Mouse (Mus musculus): ENCODE results near the gene Rack1.

Gene Rack1

DNA sequence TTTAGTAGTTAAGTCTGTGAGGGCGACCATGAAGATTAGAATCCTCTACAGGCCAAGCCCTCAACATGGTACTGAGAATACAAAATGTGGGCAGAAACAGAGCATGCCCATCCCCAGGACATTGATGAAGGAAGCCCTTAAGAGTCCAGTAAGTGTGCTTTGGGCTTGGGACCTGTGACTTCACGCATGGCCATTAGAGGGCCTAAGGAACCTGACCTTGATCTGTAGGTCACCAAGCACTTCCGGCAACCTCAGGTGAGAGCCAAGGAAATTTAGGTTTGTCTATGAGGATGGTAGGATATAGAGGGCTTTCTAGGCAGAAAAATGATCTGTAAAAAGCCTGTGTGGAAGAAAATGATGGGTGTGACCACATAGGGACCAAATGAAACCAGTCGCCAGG lies 3.8 kb upstream of the Rack1 start:
- DNase-seq: no peak

DNA sequence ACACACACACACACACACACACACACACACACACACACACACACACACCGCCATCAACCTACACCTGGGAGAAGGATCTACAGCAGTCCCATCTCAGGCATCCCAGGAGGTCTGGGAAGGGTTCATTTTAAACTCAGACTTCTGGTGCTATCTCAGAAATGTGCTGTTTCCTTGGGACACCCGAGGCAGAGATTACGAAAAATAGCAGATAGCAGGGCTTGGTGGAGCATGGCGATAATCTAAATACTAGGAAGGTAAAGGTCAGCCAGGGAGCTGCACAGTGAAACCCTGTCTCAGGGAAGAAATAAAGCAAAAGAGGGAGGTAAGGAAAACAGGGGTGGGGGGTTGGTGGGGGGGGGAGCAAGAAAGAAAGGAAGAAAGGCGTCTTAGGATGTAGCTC lies 2.8 kb upstream of the Rack1 start:
- no peak for DNase-seq

DNA sequence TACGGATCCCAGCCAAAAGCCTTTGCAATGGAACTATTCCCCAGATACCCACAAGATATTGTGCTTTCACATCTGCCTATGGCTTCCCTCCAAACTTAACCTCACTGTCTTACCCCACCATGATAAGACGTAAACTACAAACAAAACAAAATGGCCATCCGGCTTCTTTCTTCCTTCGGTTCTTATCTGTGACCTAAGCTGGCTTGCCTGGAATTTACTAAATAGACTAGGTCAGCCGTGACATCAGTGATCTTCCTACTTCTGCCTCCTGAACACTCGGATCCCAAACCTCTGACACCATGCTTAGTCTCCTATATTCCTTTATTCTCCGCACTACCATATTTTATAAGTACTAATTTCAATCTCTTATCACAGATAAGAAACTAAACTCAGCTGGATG lies 1.8 kb upstream of the Rack1 start:
- no peak for DNase-seq

DNA sequence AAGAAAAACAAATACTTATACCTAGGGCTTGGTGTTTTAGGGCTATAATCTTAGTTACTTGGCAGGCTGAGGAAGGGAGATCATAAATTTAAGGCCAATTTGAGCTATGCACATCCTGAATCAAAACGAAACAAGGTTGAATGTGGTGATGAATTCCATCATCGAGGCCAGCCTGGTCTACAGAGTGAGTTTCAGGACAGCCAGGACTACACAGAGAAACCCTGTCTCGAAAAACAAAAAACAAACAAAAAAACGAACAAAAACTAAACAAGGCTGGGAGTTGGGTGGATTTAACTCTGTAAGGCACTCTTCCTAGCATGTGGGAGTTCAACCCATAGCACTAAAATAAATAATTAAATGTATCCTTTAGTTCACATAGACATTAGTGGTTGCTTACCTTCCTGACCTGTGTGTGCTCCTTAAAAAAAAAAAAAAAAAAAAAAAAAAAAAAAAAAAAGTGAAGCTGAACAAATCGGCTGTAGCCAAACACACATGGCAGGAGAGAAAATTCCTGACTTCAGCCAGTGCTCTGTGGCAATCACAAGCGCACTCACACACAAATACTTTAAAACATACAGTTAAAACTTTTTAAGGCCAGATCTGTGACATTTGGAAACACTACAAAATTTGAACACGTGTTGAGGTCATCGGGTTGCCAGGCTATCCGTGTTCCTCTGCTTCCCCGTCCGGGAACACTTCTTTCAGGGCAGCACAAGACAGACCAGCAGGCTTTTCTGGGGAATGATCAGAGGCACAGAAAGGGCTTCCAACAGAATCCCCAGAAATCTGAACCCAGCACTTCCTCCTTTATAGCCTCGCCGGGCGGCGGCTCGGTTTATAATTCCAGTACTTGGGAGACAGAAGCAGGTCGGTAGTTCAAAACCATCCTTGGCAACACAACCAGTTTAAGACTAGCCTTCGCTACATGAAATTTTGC lies 880 bp upstream of the Rack1 start:
- no peak for DNase-seq

DNA sequence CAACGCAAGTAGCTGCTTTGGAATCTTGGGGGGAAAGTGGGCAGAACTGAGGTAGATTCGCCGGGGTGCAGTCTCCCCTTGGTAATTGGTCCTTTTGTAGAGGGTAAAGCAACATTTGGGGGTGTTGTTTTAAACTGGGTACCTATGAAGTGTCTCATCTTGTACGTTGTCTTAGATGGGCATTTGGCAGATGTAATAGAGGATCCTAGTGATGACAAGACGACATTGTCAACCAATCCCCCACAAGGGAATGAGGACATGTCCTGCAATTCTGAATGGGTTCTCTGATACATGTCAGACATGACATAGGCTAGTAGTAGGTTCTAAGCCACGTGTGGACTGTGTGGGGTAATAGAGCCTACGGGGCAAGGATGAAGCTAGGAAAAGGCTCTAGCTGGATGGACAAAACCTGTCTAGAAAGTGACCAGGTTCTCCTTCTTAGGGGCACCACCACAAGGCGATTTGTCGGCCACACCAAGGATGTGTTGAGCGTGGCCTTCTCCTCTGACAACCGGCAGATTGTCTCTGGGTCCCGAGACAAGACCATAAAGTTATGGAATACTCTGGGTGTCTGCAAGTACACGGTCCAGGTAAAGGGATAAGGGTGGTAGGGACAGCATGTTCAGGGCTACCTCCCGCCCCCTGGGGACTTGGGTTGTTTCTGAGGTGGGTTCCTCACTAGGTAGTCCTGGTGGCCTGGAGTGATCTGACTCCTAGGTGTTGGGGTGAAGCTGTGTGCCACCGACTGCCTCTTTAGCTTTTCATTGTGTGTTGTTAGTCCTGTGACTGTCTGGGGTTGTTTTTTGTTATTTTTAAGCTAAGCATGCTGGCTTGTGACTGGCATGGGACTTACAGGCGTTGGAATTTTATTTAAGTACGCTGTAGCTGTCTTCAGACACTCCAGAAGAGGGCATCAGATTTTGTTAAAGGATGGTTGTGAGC lies 2.0 kb downstream of the Rack1 start:
- peak; percentile 89 for DNase-seq

DNA sequence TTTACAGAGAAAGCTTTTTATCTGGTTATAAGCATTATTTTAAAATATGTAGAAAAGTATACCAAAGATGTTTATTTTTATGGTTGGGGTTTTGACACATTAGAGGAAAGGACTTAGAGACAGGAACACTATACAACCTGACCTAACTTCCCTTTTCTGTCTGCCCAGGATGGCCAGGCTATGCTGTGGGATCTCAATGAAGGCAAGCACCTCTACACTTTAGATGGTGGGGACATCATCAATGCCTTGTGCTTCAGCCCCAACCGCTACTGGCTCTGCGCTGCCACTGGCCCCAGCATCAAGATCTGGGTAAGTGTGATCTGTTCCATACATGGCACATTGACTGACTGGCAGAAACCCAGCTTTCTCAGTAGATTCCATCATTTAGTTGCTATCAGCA lies 3.9 kb downstream of the Rack1 start:
- DNase-seq: no peak

DNA sequence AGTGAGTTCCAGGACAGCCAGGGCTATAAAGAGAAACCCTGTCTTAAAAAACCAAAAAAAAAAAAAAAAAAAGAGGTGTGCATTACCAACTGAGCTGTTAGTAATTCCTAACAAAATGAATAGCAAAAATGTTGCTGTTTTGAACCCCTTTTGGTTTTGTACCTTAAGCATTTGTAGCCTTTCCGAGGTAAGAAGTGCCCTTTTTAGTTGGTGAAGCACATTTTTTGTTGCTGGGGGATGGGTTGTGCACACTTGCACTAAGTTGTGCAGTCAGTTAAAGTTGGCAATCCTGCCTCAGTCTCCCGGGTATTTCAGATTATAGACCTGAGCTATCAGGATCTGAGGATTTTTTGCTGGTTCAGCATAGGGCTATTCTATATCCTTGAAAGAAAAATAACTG lies 4.8 kb downstream of the Rack1 start:
- DNase-seq: no peak

DNA sequence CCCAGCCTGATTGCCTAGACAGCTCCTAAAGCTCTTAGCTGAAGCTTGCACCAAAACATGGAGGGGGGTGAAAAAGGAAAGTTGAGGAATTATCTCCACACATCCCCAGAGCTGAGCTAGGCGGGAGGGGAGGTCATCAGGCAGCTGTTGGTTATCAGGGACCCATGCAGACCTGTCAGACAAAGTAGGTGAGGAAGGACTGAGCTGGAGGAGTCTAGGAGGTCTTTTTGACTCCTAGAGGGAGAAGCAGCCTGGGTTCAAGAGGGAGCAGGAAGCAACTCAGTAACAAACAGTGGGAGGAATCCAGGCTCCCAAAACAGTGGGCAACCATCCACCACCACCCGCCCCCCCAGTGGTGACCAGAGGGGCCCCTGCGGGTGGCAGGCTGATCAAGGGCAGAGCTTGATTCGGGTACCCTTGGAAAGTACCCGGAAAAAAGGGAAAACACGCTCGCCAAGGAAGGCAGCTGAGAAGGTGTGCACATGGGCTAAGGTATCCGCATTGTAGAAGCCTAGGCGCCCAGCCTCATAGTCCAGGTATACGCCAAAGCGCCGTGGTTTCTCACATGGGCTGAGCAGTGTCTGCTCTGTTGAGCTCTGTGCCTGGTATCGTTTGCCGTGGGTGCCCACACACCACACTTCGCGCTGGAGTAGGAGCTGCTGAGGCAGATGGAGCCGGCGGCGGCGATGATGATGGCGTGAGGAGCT lies 6.9 kb downstream of the Rack1 start:
- DNase-seq: no peak

DNA sequence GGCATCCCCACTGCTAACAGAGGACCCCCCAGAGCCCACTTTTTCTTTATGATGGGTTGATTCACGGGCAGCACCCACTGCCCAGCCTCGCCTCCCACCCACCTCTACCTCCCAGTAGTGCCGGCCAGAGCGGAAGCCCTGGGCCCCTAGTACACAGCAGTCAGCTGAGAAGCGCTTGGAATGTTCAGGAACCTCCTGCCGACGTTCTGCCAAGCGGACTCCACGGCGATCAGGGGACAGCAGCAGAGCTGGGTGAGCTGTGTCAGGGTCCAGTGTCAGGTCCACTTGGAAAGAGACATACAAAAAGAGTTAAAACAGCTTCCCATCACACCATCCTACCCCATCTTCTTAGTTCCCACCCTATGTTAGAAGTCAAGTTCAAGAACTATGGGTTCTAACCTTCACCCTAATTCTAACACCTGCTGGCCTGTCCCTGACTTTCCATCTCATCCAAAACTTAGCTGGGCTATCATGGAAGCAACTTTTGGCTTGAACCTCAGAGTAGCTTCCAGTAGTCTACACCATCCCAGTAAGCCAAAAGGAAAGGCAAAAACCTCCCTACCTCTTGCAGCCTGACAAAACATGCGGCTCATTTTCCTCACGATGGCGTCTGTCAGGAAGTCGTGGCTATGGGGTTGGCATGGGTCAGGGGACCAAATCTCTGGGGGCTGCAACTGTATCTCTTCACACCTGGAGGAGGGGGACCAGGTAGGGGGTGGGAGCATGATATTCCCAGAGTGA lies 7.6 kb downstream of the Rack1 start:
- DNase-seq: no peak

DNA sequence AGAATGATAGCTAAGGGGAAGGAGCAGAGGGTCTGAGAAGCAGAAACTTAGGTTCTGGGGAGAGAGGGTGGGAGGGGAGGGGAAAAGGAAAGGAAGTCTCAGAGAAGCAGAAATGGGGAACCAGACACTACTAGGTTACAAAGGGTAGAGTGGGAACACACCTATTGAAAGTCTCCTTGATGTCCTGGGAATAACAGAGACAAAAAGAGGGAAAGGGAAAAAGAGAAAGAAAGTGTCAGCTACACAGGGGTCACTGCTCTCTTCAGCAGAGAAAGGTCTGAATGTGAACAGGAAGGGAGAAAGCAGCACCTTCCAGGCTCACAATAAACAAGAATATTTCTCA lies 8.1 kb downstream of the Rack1 start:
- DNase-seq: no peak

DNA sequence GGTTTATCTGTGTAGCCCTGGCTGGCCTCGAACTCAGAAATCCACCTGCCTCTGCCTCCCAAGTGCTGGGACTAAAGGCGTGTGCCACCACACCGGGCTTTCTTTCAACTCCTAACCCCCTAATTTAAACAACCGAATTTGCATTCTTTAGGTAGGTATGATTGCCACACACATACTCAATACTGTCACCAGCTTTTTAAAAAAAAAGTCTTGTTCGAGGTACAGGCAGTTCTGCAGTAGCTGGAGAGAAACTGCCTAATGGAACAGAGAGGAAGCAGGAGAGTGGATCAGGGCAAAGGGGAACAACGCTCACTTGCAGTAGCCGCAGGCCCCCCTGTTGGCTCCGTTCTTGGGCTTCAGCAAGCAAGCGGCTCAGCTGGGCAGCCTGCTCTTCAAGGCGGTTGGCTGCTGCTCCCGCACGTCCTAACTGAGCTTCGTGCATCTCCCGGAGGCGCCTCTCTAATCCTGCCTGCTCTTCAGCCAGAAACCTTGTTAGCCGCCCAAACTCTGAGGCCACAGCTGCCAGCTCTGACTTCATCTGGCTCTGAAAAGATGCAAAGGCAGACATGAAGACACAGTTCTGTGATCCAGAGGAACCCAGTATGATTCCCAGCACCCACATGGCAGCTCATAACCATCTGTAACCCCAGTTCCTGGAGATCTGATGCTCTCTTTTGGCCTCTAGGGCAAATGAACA lies 8.8 kb downstream of the Rack1 start:
- peak; percentile 95 for DNase-seq

DNA sequence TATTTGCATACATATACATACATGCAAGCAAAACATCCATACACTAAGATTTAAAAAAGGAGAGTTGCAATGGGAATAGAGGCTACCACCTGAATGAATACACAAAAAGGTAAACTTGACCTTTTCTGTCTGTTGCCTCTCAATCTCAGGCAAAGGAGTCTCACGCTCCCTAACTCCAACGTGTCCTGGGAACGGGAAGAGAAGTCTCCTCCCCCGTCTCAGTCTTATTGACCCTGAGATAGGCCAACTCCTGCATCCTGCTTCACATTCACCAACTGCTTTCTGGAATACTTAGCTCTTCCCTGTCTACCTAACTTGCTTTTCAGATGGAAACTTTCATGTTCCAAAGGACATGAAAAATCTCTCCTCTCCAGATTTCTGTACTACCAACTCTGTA lies 9.3 kb downstream of the Rack1 start:
- no peak for DNase-seq

DNA sequence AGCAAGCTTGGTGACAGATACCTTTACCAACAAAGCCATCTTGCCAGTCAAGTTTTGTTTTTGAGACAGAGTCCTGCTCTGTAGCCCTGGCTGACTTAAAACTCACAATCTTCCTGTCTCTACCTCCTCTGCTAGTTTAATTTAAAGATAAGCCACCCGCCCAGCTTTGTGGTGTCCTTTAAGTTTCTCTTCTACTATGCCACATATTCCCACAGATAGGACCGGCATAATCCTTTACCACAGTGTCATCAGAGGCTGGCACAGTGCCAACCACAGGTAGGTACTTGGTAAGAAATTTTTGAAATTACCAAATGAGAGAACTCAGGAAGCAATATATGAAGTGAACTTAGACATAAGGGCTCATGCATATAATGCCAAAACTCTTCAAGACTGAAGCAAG lies 10.0 kb downstream of the Rack1 start:
- no peak for DNase-seq

DNA sequence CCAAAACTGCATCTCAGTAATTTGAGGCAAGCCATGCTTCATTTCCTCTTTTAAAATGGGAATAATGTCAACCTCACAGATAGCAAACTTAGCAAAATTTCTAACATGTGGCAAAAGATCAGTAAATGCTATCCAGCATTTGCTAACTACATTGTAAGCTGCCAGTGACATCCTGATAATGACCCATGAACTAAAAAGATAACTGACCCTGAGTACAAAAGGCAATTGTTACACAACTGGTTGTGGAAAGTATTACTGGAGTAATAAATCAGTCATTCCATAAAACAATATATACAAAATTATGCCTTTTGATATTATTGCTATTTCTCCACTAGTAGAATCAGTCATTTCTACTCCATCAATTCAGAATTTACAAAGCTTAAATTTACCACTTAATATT lies 13.7 kb downstream of the Rack1 start:
- DNase-seq: no peak

DNA sequence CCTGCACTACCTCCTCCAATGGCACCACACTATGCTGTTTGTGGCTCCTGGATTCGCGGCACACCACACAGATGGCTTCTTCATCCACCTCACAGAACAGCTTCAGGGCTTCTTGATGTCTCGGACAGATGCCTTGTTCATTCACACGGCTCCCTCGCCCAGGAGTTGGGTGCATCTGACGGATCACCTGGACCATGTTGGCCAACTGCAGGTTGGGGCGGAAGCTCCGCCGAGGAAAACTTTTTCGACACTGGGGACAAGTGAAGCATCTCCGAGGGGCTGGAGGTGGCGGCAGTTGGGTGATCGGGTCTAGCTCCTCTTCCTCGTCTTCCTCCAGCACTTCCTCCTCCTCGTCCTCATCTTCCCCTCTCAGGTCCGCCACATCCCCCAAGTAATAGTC lies 15.7 kb downstream of the Rack1 start:
- peak; percentile 95 for DNase-seq

DNA sequence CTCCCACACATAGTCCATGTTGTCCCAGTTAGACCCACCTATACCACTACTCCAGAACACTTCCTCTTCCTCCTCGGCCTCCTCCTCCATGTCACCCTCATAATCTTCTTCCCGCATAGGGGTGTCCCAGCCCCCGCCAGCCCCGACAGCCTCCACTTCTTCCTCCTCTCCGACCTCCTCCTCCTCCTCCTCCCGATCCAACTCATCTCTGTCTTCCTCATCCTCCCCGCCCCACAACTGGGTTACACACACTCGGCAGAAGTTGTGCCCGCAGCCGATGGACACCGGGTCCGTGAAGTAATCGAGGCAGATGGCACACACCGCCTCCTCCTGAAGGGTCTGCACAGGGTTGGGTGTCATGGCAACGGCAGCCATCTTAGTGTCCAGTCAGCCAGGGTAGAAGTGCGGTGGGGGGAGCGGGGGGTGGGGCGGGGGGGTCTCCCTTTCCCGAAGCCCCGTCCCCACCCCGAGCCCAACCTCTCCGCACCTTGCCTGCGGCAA lies 16.2 kb downstream of the Rack1 start:
- peak; percentile 98 for DNase-seq

DNA sequence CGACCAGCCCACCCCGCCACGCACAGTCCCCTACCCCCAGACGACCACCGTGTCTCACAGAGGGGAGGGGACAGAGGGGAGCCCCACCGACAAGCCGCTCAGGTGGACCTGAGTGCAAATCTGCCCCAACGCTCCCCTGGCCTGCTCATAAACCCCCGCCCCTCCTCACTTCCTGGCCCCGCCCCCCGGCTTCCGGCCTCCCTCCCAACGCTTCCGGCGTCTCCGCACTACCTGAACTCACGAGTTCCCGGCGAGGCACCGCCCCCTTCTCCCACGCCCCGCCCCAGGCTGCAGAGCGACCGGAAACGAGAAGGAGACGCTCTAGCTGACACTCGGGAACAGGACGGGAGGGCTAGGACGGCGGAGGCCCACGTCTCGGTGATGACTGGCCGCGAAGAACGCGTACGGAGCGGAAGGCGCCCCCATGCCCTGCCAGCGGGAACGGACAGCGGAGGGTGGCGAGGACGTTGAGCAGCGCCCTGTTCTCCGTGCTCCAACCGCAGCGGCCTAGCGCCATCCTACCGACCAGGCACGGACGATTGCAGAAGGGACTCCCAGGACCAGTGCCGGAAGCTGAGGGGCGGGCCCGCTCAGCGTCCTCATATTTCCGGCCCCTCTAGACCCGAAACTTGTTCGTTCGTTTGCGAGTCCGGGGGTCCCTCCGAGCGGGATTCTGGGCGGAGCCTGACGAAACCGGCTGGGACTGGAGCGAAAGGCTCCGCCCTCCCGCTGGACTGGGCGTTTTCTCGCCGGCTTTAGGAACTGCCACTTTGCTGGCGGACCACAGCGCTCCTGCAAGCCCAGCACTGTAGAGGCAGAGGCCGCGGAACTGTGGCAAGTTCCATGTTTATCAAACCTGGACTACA lies 16.9 kb downstream of the Rack1 start, which contains the start of gene Trim41:
Trim41 (minus strand) TSS at position 554 of the 866 bp plus-strand sequence.
- peak; percentile 100 for DNase-seq

DNA sequence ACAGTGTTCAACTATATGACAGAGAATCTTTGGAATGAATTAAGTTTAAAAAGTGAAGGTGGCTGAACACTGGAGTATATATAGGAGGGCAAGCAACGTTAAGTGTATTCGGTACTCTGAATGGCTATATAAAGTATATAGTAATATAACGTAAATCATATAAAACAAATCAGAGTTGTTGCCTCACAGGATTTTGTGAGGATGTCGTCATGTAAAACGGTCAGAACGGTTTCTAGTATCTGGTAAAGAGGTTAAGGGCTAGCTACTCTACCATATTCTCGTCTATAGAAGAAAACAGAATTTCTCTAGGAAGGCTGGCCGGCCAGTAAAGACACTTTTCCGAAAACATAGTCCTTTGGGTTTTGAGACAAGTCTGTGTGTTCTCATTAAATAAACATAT lies 17.7 kb downstream of the Rack1 start:
- DNase-seq: no peak

DNA sequence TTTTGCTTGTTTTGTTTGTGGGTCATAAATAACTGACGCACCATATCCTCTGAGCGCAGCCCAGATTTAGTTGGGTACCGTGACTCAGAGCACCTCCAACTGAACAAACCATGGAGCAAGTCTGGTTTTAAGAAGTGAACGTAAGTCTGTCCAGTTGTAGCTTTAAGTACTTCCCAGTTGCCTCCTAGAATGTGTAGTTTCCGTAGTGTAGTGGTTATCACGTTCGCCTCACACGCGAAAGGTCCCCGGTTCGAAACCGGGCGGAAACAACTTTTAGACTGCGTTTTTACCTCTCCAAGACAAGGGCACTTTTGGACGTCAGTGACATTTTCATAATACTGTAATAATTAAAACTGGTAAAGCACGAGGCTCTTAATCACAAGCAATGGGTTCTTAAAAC lies 18.2 kb downstream of the Rack1 start:
- peak; percentile 96 for DNase-seq

DNA sequence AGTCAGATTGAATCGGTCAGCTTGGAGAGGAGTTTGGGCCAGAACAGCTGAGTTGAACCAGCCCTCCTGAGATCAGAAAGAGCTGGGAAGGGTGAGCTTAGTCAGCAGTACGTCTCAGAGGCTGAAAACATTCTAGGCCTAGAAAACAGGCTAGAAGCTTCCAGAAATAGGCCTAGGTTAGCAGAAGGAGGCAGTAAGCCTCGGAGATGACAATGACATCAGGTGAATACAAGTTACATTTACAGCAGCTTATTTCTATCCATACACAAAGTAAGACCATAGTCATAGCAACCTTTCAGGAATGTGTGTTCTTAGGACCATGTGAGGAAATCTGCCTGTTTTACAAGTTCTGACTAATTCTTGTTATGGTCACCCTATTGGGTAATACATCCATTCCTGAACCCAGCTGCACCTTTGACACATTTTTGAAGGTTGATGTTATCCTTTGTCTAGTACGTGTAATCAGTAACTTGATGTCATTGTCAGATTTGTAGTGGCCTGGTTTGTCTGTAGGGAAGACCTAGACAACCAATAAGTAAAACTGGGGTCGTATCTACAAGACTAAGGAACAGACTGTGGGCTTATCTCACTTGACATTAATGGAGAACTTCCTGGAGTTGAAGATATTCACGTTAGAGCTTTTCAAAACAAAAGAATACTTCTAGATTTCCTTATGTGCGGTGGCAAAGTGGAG lies 19.6 kb downstream of the Rack1 start:
- no peak for DNase-seq

Measured in heart, adult 11 months (tissue).